Mouse (Mus musculus): ENCODE data around the gene Neurog2.

Neurog2 gene

GRCm38 (mm10) chr3:127646156-127646825, 13.4 kb downstream of the Neurog2 start:
- DNase-seq, result no peak

- DNase-seq, result no peak
Observed at GRCm38 (mm10) chr3:127651742-127652653, 19.1 kb downstream of the Neurog2 start.

DNA sequence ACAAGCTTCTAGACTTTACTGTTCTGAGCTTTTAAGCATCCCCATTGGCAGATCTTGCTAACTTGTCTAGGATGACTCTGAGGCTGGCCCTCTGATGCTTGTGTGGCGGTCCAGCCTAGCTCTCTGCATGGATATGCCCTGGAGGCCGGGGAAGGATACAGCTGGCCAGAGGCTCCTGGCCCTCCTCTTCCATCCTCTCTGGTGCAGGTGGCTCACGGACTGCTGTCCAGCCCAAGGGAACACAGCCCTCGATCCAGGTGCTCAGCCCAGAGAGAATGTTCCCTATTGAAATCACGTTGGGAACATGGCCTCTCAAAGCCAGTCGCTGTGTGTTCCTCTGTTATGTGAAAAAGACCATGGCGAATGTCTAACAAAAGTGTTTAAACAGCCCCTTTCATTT, 27.8 kb downstream of the Neurog2 start:
- DNase-seq, result no peak

GRCm38 (mm10) chr3:127661646-127662531, 29.0 kb downstream of the Neurog2 start:
- no peak for DNase-seq

GRCm38 (mm10) chr3:127679703-127680102, 46.8 kb downstream of the Neurog2 start:
- DNase-seq, result no peak
